ENCODE assay signal across 26 mouse cellular contexts in the genomic region with DNA sequence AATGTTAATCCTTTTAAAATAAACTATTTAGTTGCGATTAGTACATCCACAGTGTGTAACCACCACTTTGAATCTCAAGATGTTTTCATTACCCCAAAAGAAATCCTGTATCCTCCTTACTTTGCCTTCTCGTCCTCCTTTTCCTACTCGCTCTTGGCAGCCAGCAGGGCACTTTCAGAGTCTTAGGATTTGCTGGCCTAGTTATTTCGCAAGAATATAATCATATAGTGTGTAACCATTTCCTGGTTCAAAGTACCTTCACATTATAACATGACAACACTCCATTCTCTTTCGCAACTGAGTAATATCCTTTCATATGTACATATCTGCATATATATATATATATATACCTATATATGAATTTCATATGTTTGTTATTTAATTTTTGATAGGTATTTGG. TPM values are rescaled to one million over a fixed set of nuclear protein-coding genes. Genes with fewer than 3 reads are reported as not detected.
DNase-seq lines count a peak whose midpoint lies in the region; ATAC-seq and TF ChIP-seq lines count a peak whose summit lies in the region.
"Had no signal": no experiment of that assay in that cellular context is flagged by ENCODE, and none has a peak within 500 bp of the region (broad histone marks: within the 10 kb centered on the region; RNA-seq: fewer than 3 reads in every experiment).

No protein-coding gene starts in this region.

- no peaks in the 10 kb centered on the region for H3K27me3 ChIP-seq in intestine, postnatal 0 days (replicated peaks; ENCODE audit: control insufficient read depth, insufficient read depth, low read length)
- H3K27me3 ChIP-seq in small intestine, adult 2 months (ENCODE audit: control insufficient read depth, insufficient read depth, low read length): no peaks in the 10 kb centered on the region
- no peaks in the 10 kb centered on the region for H3K27me3 ChIP-seq in cerebellum, adult 2 months (ENCODE audit: control insufficient read depth, insufficient read depth, low read length)
- H3K27me3 ChIP-seq: embryonic facial prominence, embryonic 12.5 days; embryonic facial prominence, embryonic 15.5 days; forebrain, embryonic 12.5 days; forebrain, embryonic 15.5 days; heart, embryonic 12.5 days; heart, embryonic 15.5 days; hindbrain, embryonic 13.5 days had no signal

- no peak overlapping the region for H3K9ac ChIP-seq in intestine, postnatal 0 days (ENCODE audit: low read depth, low read length)
- H3K9ac ChIP-seq: embryonic facial prominence, embryonic 12.5 days; embryonic facial prominence, embryonic 15.5 days; forebrain, embryonic 12.5 days; forebrain, embryonic 15.5 days; heart, embryonic 12.5 days; heart, embryonic 15.5 days; hindbrain, embryonic 13.5 days had no signal

- no peak for DNase-seq in frontal cortex, adult 2 months (ENCODE audit: extremely low spot score in 1 of 2, low spot score in 1 of 2)
- DNase-seq in spleen, postnatal 36 days (ENCODE audit: low spot score in 2 of 2): no peak
- DNase-seq in cerebellum, adult 2 months: no peak
- DNase-seq: adrenal gland, adult 8-10 months; adrenal gland, postnatal 25 days; cerebellum, adult 11-12 months; cerebellum, adult 9-10 months; cerebellum, postnatal 14 days; gastrocnemius, adult 2 months; gastrocnemius, postnatal 14 days; heart, adult 18-20 months; heart, postnatal 10 days; heart, postnatal 36 days had no signal

- H3K36me3 ChIP-seq in intestine, postnatal 0 days (ENCODE audit: control insufficient read depth, insufficient read depth): no peaks in the 10 kb centered on the region
- H3K36me3 ChIP-seq in small intestine, adult 2 months (ENCODE audit: control insufficient read depth, insufficient read depth, low read length): no peaks in the 10 kb centered on the region
- H3K36me3 ChIP-seq: embryonic facial prominence, embryonic 12.5 days; embryonic facial prominence, embryonic 15.5 days; forebrain, embryonic 12.5 days; forebrain, embryonic 15.5 days; heart, embryonic 12.5 days; heart, embryonic 15.5 days; hindbrain, embryonic 10.5 days; hindbrain, embryonic 13.5 days had no signal

- H3K4me1 ChIP-seq in intestine, postnatal 0 days (replicated peaks; ENCODE audit: control insufficient read depth, insufficient read depth, low read length): no peaks in the 10 kb centered on the region
- peaks cover 6% of the 10 kb centered on the region; the same call in 1 of the 2 replicates for H3K4me1 ChIP-seq in small intestine, adult 2 months (ENCODE audit: control insufficient read depth, insufficient read depth, insufficient read length, low read length)
- no peaks in the 10 kb centered on the region for H3K4me1 ChIP-seq in cerebellum, adult 2 months (ENCODE audit: control insufficient read depth, insufficient read depth, low read length)
- H3K4me1 ChIP-seq: embryonic facial prominence, embryonic 15.5 days; heart, embryonic 15.5 days had no signal

- 42% methylated on average over 5 of the region's 5 CpGs for WGBS in intestine, postnatal 0 days
- 27% methylated on average over 5 of the region's 5 CpGs for WGBS in small intestine, adult 2 months
- WGBS in cerebellum, adult 2 months: 91% methylated on average over 5 of the region's 5 CpGs

- TF ChIP-seq POLR2A in small intestine, adult 2 months (IDR thresholded peaks at IDR 0.05; ENCODE audit: low read depth, low read length): no peak
- no peak for TF ChIP-seq POLR2A in cerebellum, adult 2 months (IDR thresholded peaks at IDR 0.05; ENCODE audit: borderline replicate concordance, insufficient read depth, low read length)

- H3K4me3 ChIP-seq in intestine, postnatal 0 days (ENCODE audit: low read depth, low read length): no peak overlapping the region
- no peak overlapping the region for H3K4me3 ChIP-seq in small intestine, adult 2 months (ENCODE audit: low read depth, low read length)
- H3K4me3 ChIP-seq in cerebellum, adult 2 months (replicated peaks; ENCODE audit: insufficient read depth, low read depth, low read length): no peak overlapping the region
- H3K4me3 ChIP-seq: embryonic facial prominence, embryonic 12.5 days; embryonic facial prominence, embryonic 15.5 days; forebrain, embryonic 12.5 days; forebrain, embryonic 15.5 days; gastrocnemius, adult 2 months; heart, embryonic 12.5 days; heart, embryonic 15.5 days; hindbrain, embryonic 10.5 days; hindbrain, embryonic 13.5 days had no signal

- H3K4me2 ChIP-seq in intestine, postnatal 0 days (replicated peaks; ENCODE audit: low read depth): no peak overlapping the region
- H3K4me2 ChIP-seq: embryonic facial prominence, embryonic 12.5 days; embryonic facial prominence, embryonic 15.5 days; forebrain, embryonic 12.5 days; forebrain, embryonic 15.5 days; heart, embryonic 12.5 days; heart, embryonic 15.5 days; hindbrain, embryonic 13.5 days had no signal

- peak; percentile 58 for ATAC-seq in granulocyte monocyte progenitor cell, adult 5-6 weeks (replicated peaks; ENCODE audit: poor library complexity, severe bottlenecking)
- peak; percentile 98 for ATAC-seq in intestine, postnatal 0 days
- ATAC-seq: activated CD4-positive, CD25-positive, alpha-beta regulatory T cell, adult 4 months; forebrain, embryonic 15.5 days; hindbrain, embryonic 16.5 days had no signal

- TF ChIP-seq CTCF in intestine, postnatal 0 days (IDR thresholded peaks at IDR 0.05; ENCODE audit: low read depth): peak; percentile 16; the same call in 1 of the 2 replicates
- TF ChIP-seq CTCF in small intestine, adult 2 months (IDR thresholded peaks at IDR 0.05; ENCODE audit: extremely low read depth, insufficient read length, insufficient replicate concordance, low read depth, low read length): no peak
- TF ChIP-seq CTCF in cerebellum, adult 2 months (IDR thresholded peaks at IDR 0.05; ENCODE audit: borderline replicate concordance, insufficient read depth, low read depth, low read length): no peak

- no peaks in the 10 kb centered on the region for H3K9me3 ChIP-seq in intestine, postnatal 0 days (ENCODE audit: control insufficient read depth)
- H3K9me3 ChIP-seq: embryonic facial prominence, embryonic 12.5 days; embryonic facial prominence, embryonic 15.5 days; forebrain, embryonic 12.5 days; forebrain, embryonic 15.5 days; heart, embryonic 12.5 days; heart, embryonic 15.5 days; hindbrain, embryonic 10.5 days; hindbrain, embryonic 13.5 days had no signal

- H3K27ac ChIP-seq in intestine, postnatal 0 days (ENCODE audit: low read depth, low read length): peak overlapping the region; percentile 79
- peak overlapping the region; percentile 91 for H3K27ac ChIP-seq in small intestine, adult 2 months (ENCODE audit: insufficient read depth, low read depth, low read length)
- no peak overlapping the region for H3K27ac ChIP-seq in cerebellum, adult 2 months (ENCODE audit: insufficient read depth, low read length)
- H3K27ac ChIP-seq: embryonic facial prominence, embryonic 12.5 days; embryonic facial prominence, embryonic 15.5 days; forebrain, embryonic 12.5 days; forebrain, embryonic 15.5 days; gastrocnemius, adult 2 months; heart, embryonic 15.5 days; hindbrain, embryonic 10.5 days; hindbrain, embryonic 13.5 days had no signal

RNA-seq across cellular contexts. Expression of a gene that starts 22.6 kb away (rescaled TPM):
- total RNA-seq in granulocyte monocyte progenitor cell, adult 5-6 weeks (2014; fragmentation: Nextera tagmentation): not detected in 2 replicates
- not detected in 2 replicates for total RNA-seq in granulocyte monocyte progenitor cell, adult 5-6 weeks (2017)
- 18.5 and 20.7 TPM in 2 replicates for polyA plus RNA-seq in intestine, postnatal 0 days (2015; fragmentation: Nextera tagmentation; extraction: Ambion mirVana)
- polyA plus RNA-seq in small intestine, adult 2 months (2012; rRNA removed): 0.83 and 2.0 TPM in 2 replicates
- polyA plus RNA-seq in frontal cortex, adult 2 months (2012; rRNA removed): 6.8 and 8.4 TPM in 2 replicates
- polyA plus RNA-seq in cerebellum, adult 2 months (2012; rRNA removed): 11.8 and 13.1 TPM in 2 replicates
